Mouse (Mus musculus) fat pad, adult 2 months (tissue): ENCODE data around the gene Shisa5.
A peak's percentile ranks its signal among the peaks of the same experiment; 100 is the strongest.

Source experiments
- DNase-seq: peaks from one replicate; pipeline ENCODE4 v3.0.0-alpha.2; 2011; ENCODE audit warnings: low read depth, low spot score; ENCODE audit errors: extremely low read depth

Gene Shisa5

DNA sequence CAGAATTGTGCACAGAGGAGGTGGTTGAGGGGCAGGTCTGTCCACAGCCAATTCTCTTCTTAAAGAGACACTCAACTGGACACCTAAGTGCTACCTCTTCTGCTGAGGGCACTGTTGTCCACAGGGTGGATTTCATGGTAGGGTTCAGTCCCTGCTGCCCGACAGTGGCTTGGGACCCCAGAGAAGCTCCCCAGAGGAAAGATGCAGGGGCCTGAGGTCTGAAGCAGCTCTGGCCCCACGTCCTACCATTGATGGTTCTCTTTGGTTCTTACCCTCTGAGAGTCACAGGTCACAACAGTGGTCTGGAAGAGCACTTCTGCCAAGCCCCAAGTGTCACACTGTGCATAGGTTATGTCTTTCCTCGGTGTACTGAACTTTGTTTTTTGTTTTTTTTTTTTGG is 15.0 kb downstream of the Shisa5 start:
- DNase-seq, result no peak

DNA sequence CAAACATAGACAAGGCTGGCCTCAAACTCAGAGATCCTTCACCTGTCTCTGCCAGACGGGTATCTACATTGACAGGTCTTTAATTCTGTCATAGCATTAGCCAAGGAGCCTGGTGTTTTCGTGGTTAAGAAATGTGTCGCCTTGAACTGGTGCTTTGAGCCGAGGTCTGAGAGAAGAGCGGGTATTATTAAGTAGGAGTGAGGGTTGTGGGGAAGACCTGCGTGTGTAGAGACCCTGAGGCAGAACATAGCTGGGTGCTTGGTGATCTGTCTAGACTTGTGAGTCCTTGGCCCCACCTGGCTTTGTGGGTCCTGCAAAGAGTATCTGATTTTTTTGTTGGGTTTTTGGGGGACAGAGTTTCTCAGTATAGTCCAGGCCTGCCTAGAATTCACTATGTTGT is 15.5 kb downstream of the Shisa5 start:
- no peak for DNase-seq

DNA sequence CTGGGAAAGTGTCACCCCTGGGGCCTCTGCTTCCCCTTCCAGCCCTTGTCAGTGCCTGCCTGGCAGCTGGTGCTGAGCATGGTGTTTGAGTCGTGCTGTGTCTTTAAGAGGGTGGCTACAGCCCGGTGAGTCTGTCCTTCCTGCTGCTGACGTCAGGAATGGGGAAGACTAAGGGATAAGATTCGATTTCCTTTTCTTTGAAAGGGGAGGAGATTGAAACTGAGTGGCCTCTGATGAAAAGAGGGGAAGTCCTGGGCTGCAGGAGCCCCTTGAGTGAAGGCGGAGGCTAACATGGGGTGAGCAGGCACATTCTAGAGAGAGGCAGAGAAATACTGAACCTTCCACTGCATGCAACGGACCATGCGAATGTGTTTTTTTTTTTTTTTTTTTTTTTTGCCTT is 16.3 kb downstream of the Shisa5 start:
- peak; percentile 49 for DNase-seq

DNA sequence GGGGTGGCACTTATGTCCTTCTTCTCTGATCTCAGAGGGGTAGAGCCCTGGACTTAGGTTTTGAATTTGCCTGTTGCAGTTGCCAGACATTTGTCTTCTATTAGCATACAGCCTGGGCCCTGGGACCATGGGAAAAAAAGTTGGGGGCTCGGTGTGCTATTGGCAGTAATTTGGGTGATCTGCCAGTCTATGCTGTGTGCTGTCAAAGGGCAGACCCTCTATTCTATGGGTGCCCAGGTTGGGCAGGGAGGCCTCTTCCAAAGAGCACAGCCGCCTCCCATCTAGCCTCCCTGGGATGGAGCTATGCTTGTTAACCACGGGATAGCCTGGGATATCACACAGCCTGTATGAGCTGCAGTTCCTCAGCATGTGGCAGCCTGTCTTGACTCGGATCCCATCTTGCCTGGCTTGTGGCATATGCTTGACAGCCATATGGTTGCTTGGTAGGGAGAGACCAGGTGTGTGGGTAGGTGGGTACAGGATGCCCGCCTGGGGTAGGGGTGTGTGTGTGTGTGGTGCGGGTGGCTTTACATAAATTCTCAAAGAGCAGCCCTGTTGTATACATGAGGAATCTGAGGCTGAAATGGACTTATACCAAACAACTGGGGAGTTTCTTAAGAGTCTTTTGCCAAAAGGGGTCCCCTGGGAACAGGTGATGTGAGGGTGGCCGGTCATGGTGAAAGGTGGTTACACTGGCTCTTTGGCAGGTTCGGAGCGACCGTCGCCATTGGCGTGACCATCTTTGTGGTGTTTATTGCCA is 17.1 kb downstream of the Shisa5 start:
- DNase-seq, result no peak

DNA sequence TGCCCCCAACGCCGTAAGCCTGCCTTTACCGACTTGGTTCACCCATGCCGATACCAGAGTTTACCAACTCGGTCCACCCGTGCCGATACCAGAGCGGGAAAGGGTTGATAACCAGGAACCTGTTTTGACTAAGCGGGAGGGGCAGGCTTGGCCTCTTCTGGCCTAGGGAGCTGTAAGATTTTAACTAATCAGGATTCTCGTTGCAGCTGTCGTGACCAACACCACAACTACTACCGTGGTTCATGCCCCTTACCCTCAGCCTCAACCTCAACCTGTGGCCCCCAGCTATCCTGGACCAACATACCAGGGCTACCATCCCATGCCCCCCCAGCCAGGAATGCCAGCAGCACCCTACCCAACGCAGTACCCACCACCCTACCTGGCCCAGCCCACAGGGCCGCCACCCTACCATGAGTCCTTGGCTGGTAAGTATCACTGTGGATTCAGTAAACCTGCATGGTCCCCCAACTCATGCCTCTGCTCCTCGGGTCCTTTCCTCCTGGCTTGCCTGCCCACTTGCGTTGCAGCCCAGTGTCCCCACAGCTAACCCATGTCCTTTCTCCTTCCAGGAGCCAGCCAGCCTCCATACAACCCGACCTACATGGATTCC is 17.8 kb downstream of the Shisa5 start:
- no peak for DNase-seq

DNA sequence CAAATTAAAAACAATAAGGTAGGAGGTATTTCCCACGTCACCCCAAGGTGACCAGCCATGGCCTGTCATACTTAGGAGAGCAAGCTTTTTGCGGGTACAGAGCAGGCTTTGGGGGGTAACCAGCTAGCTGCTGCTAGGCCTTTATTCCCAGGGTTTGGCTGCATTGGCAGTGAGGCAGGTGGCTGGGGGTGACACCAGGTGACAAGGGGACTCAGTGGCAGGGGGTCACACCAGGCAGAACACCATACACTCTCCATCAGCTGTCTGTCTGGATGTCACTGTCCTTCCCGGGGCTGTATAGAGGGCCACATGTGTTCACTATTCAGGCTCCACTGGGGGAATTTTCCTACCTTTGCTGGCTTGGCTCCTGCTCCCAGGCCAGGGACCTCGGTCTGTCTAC is 18.6 kb downstream of the Shisa5 start:
- DNase-seq, result no peak

DNA sequence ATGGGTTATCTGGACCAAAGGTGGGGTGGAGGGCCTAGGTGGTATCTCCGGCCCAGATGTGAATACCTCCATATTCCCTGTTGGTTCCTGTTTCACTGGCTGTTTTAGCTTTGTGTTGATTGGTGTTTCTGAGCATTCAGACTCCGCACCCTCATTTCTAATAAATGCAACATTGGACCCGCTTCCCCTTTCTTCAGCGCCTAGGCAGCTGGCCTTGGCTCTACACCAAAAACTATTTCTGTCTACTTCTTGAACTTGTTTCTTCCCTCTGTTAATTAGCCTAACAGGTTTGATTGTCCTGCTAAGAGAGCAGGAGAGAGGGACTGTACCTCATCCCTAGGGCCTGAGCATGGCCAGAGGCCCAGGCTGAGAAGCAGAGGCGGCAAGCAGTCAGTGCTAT is 19.2 kb downstream of the Shisa5 start:
- no peak for DNase-seq

DNA sequence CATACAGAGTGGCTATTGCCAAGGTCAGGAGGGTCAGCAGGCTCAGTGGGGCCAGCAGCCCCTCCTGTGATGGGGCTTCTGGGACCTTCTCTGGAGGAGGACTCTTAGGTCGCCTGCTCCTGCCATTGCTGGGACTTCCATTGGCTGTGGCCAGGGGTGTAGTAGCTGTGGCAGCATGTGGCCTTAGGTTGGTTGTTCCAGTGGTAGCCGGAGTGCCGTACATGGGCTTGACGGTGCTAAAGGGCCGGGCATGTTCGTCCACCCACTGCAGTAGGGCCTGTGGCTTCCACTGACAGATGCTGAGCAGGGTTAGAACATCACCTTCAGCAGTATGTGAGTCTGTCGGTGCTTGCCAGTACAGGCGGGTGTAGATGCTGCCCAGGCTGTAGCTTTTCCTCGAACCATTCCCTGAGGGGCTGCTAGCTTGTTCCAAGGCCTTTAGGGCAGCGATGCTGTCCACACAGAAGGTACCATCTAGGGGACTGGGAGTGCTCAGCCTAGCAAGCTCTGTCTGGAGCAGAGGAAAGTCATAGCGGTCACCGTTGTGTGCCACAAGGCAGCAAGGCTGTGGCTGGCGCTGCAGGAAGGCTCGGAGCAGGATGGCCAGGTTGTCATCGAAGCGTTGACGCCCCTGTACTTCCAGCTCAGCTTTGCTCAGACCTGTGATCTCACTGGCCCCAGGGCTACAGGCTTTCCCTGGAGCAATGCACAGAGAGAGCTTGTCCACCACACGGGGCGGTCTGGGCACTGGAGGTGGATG is 19.8 kb downstream of the Shisa5 start:
- DNase-seq, result no peak

DNA sequence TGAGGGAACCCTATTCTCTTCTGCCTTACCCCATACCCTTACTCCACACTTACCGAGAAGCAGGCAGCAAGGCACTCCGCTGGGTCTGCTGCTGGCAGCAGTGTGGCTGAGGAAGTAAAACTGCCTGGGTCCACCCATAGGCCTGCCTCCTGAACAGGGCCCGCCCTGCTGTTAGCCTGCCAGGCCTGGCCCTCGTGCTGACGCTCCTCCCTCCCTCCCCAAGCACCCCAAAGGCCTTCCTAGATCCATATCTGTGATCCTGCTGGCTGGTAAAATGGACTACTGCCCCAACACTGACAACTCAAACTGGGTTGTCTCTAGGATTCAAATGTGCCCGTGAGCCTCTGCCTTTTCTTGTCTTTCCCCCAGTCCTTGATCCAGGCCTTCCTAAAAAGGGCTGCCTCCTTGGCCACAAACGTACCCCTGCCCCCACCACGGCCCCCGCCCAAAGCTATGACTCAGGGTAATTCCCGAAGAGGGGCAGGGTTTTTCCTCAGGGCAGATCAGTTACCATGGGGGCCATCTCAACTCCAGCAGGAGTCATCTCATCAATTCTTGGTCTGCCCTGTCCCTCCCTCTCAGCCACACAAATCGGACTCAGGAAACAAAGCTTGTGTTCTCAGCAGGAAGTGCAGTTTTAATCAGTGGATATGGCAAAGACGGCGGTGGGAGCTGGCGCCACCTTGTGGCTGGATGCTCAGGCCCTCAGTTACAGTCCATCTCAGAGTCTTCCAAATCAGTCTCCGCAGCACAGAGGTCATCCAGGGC is 21.0 kb downstream of the Shisa5 start, which contains the start of gene Trex1:
TSS of gene Trex1 (minus strand) at position 599 of the 768 bp plus-strand sequence.
- peak; percentile 52 for DNase-seq

DNA sequence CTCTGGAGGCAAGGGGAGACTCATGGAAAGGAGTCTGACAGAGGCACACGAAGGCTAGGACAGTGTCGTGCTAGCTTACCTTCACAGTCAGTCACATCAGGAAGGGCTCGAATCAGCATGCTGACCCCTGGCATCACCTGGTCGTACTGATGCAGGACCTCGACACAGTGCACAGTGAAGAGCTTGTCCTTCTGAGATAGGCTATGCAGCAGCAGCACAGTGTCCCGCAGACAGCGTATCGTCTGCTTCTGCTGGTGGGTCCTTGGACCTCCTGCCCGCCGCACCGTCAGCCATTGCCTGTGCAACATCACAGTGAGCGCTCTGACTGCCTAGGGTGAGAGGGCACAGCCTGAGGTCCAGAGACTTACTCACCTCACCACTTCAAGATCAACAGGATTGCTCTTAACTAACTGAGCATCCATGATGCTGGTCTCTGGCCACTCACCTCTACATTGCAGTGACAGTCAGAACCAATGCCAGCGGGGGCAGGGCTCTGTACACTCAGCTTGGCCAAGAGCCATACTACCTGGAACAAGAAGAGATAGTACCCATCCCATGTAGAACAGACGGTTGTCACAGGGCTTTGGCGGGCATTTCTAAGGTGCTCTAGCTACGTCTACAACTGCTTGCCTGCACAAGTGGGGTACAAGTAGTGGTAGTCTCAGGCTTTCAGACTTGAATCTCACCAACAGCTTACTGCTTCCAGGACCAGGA is 22.0 kb downstream of the Shisa5 start:
- no peak for DNase-seq

DNA sequence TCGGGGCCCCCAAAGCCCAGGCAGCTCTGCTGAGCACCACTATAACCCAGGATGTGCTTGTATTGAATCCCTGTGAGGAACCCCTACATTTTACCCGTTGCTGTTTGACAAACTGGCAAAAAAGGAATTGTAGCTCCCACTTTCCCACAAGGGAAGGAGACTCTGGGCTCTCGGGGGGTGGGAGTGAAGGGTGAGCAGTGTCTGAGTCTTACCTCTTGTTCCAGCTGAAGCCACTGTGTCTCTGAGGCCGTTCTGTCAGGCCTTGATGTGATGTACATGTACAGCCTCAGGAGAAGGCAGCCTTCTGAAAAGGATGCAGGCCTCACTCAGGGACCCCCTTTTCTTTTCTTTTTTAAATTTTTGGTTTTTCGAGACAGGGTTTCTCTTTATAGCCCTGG is 22.5 kb downstream of the Shisa5 start:
- DNase-seq, result no peak

DNA sequence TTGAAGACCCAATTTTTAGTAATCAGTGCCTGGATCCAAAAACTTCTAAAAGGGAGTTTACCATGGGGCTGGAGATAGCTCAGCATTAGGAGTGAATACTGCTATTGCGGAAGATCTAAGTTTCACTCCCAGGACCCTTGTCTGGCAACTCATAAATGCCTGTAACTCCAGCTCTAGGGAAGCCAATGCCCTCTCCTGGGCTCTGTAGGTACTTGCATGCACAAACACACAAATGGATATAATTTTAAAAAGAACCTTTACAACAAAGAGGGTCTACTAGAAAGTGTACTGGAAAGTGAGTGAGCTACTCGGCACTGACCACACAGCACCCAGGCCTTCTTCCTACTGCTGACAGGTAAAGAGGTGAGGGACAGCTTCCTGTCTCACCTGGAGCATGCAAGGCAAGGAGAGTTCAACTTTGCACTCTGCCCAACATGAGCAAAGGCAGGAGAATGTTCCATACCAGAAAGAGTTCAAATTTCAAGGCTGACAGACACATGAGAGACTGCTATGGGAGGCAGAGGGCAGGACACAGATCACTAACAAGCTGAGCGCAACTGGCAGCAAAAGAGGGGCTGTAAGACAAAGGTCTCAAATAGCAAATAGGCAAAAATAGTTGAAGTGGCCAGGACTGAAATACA is 29.9 kb downstream of the Shisa5 start:
- DNase-seq, result no peak

DNA sequence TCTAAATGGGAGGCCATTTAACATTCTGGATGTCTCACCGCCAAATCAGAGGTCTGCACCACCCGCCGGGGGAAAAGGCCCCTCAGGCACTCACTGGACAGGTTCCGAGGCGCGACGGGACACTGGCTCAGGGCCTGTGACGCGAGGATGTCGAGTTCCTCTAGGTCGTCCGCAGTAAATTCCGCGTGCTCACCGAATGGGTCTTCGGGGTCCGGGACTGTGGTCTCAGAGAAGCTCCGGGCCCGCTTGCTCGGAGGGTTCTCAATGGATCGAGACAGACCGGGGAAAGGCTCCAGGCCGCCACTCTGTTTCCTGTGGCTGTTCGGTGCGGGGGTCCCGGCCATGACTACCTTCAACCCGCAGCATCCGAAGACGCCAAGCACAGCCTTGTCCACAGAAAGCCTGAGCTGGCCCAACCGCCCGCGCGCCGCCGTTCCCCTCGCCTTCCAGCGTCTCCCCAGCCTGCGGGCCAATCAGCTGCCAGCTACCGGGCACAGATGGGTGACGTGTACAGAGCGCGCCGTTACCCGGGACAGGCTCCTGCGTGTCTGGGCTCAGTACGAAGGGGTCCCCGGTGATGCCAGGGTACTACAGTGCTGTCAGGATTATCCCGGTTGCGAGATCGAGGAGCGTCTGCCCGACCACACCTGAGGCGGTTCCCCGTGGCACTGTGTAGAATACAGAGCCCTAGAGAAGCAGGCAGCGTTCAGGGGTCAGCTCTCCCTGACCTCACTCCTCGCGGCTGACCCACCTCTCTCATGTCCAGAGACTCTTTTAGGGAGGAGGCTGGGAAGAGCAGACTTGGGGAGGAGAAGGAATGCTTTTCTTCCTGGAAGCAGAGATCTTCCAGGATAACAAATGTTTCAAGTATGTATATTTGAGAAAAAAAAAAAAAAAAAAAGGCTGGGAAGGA is 35.6 kb downstream of the Shisa5 start, which contains the start of gene Atrip:
TSS of gene Atrip (minus strand) at position 464 of the 913 bp plus-strand sequence.
- DNase-seq, result no peak

DNA sequence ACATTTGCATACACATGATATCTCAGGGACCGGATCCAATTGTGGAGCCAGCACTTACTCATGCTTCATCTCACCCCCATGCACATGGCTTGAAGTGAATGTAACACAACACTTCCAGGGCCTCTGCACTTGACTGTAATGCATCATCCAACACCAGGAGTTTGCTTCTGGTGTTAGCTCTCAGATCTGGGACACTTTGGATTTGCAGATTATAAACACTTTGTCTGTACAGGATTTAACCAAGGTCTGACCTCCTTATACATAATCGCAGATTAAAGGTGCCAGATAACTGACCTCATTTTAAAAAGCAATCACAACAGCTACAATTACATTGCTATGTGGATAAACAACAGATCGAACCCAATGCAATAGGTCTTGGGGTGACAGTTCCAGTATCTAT is 42.2 kb downstream of the Shisa5 start:
- no peak for DNase-seq

DNA sequence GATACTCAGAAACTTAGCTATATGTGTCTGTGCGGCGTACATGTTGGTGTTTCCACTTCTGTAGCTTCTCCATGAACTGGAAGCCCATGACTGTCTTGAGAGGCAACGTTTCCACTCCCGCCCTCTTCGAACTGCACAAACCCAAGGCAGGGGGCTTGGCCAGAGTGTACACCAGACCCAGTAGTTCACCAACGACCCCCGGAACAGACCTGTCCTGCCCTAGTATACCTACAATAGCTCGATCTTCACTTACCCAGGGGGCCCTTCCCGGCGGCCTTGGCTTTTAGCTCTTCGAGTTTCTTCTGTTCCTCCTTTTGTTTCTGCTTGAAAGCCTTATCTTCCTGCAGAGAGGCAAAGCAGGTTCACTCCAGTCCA is 43.4 kb downstream of the Shisa5 start:
- no peak for DNase-seq

DNA sequence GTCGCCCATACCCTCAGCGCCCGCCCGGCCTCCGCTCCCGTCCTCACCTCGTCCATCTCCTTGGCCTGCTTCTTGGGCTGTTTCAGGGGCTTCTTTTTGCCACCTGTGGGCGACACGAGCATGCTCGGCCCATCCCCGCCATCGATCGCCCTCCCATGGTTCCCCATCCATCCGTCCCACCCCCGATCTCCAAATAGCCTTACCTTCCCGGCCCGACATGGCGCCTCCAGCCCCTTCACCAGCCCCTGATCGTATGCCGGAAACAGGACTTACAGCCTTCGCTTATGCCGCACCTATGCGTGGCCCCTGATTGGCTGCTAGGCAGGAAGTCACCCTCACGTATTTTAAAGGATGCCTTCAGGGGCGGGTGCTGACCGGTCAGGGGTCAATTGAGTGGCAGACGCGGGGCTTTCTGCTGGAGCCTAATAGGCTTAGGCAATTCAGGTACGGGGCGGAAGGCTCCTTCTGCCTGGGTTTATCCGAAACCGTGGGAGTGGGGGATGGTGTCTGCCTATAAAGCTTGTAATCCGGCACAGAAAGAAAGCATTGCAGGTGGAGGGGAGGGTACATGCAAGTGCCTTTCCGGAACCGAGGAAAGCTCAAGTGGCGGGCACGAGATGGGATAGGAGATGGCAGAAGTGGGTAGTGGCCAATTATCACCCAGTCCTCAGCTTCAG is 43.9 kb downstream of the Shisa5 start, which contains the start of the genes Ccdc51 and Tma7:
TSS of gene Ccdc51 (plus strand) at position 370 of the 677 bp plus-strand sequence.
TSS of gene Tma7 (minus strand) at position 464 of the 677 bp plus-strand sequence.
- no peak for DNase-seq

DNA sequence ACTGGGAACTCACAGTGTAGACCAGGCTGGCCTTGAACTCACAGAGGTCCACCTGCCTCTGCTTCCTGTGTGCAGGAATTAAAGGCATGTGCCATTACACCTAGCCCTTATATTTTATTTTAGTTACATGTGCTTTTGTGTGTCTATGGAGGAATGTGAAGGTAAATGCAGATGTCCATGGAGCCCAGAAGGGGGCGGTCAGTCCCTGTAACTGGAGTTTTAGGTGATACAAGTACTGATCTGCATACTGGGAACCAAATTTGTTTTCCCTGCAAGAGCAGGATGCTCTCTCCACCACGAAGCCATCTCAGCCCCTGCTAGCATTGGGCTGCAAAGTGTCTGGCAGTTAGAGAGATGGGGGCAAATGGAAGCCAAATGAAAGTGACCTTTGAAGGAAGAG is 46.6 kb downstream of the Shisa5 start:
- no peak for DNase-seq

DNA sequence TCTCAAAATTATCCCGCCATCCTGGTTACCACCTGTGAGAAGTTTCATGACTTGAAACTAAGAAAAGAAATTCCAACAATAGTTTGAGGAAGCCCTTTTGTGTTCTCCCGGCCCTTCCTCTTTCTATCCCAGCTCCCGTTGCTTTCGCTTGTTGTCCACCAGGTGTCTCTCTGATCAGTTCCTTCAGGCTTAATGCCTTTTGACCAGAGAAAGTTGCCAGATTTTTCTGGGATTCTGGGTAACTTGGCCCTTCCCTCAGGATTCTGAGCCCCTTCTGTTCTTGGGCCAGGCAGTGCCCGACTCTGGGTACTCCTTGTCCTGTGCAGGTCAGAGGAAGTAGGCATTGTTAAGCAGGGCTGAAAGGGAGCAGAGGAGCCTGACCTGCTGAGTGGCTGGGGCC is 49.6 kb downstream of the Shisa5 start:
- no peak for DNase-seq
